Mouse (Mus musculus) kidney, embryonic 14.5 days (tissue): ENCODE measurements at regions not wholly inside any gene's neighbourhood (a gene's known extent, or its start where the extent isn't known, plus 50 kb on each side); places are given as distances from the start of the nearest gene placed in this dataset.
A peak's percentile ranks its signal among the peaks of the same experiment; 100 is the strongest.

Experiments used
- ATAC-seq: fragments of 200-750 bp; cut with Nextera tagmentation; 2 replicates; pipeline ENCODE4 v1.8.0; 2017; ENCODE audit warnings: moderate number of reproducible peaks, mild to moderate bottlenecking, moderate TSS enrichment, moderate library complexity; ENCODE audit not compliant: low FRiP score, low TSS enrichment
- H3K27ac ChIP-seq: fragments of 300-500 bp; sonication (generic); 2 replicates; pipeline ENCODE4 v1.5.1; 2014; ENCODE audit warnings: low read depth, mild to moderate bottlenecking, low read length, moderate library complexity, mixed read lengths
- H3K27me3 ChIP-seq: fragments of 300-500 bp; sonication (generic); 2 replicates; pipeline ENCODE4 v1.6.1; 2014; ENCODE audit warnings: mild to moderate bottlenecking, low read length; ENCODE audit not compliant: control insufficient read depth, insufficient read depth
- H3K36me3 ChIP-seq: fragments of 300-500 bp; sonication (generic); 2 replicates; pipeline ENCODE4 v1.6.1; 2014; ENCODE audit warnings: low read length, mixed read lengths; ENCODE audit not compliant: control insufficient read depth, insufficient read depth
- H3K4me1 ChIP-seq: fragments of 300-500 bp; sonication (generic); 2 replicates; pipeline ENCODE4 v1.6.1; 2014; ENCODE audit warnings: low read length, mixed read lengths; ENCODE audit not compliant: control insufficient read depth, insufficient read depth
- H3K4me2 ChIP-seq: fragments of 300-500 bp; sonication (generic); replicated peaks from 2 replicates; pipeline ENCODE4 v1.6.1; 2014; ENCODE audit warnings: low read depth, mild to moderate bottlenecking, low read length
- H3K4me3 ChIP-seq: fragments of 300-500 bp; sonication (generic); 2 replicates; pipeline ENCODE4 v1.5.1; 2014; ENCODE audit warnings: mild to moderate bottlenecking, low read length
- H3K9ac ChIP-seq: fragments of 300-500 bp; sonication (generic); 2 replicates; pipeline ENCODE4 v1.6.1; 2014; ENCODE audit warnings: low read depth, mild to moderate bottlenecking, low read length, moderate library complexity
- H3K9me3 ChIP-seq: fragments of 300-500 bp; sonication (generic); 2 replicates; pipeline ENCODE4 v1.6.1; 2016; ENCODE audit warnings: low read length; ENCODE audit not compliant: control insufficient read depth
- WGBS: fragments of 180-500 bp; shearing (Covaris S2); extraction: QIAGEN DNeasy Blood & Tissue Kit; methylation state at CpG from one replicate; pipeline ENCODE4 v1.1.7; 2014; 5-methylcytosine and 5-hydroxymethylcytosine counted together

- Histone ChIP-seq H3K4me1 (0 out of 2 replicates have a peak, but pooled peaks cover 5% of the 10 kb centered on the region), H3K4me3 (no peak overlapping the region), H3K9me3 (no peaks in the 10 kb centered on the region), H3K27me3 (no peaks in the 10 kb centered on the region), H3K4me2 (no peak overlapping the region), H3K27ac (0 out of 2 replicates have a peak overlapping the region, but pooled peaks have one; percentile 6), H3K36me3 (no peaks in the 10 kb centered on the region), H3K9ac (no peak overlapping the region)
- ATAC-seq: peak; percentile 69; the same call in 1 of the 2 replicates
Observed at GRCm38 (mm10) chr7:95784523-95784922, 386.5 kb upstream of the Tenm4 start.

DNA sequence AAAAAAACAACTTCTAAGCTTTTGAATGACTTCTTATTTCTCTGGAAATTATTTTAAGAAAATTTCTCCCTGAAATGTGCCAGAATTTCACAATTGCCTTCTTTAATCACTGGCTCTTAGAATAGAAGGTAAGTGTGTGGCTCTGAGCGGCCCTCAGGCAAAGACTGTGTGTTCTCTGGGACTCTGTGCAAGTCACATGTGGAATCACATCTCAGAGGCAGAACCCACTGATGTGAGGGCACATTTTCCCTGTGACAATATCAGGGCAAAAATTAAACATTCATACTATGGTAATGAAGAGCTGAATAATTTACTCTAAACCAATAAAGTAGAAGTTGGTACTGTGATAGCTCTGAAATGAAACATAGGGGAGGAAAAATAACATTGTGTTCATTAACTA is 383.5 kb upstream of the Tenm4 start:
- 95% methylated on average over 1 of the region's 1 CpGs for WGBS
- Histone ChIP-seq H3K4me1 (0 out of 2 replicates have a peak, but pooled peaks cover 5% of the 10 kb centered on the region), H3K9me3 (no peaks in the 10 kb centered on the region), H3K4me2 (no peak overlapping the region), H3K4me3 (no peak overlapping the region), H3K9ac (no peak overlapping the region), H3K27ac (no peak overlapping the region), H3K36me3 (no peaks in the 10 kb centered on the region), H3K27me3 (no peaks in the 10 kb centered on the region)
- no peak for ATAC-seq

DNA sequence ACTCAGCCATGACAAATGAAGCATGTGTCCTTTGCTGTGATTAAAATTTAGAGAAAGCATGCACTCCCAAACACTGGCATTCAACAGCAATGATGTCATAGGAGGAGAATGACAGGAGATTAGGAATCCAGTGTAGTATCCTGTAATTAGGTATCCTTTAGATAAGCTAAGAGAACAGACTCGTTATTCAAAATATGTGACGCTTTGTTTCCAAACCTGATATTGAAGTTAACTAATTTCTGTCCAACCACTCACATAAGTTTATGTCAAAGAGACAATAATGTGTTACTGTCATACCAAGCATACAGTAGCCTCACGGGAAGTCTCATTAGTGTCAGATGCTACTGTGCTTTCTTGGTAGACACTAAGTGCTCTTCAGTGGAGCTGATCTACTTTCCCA is 383.1 kb upstream of the Tenm4 start:
- WGBS: 87% methylated on average over 3 of the region's 3 CpGs
- 0 out of 2 replicates have a peak, but pooled peaks cover 5% of the 10 kb centered on the region for H3K4me1 ChIP-seq
- no peak overlapping the region for H3K4me2 ChIP-seq
- ATAC-seq: no peak
- no peaks in the 10 kb centered on the region for H3K9me3 ChIP-seq
- H3K36me3 ChIP-seq: no peaks in the 10 kb centered on the region
- H3K9ac ChIP-seq: no peak overlapping the region
- no peak overlapping the region for H3K4me3 ChIP-seq
- no peak overlapping the region for H3K27ac ChIP-seq
- no peaks in the 10 kb centered on the region for H3K27me3 ChIP-seq

GRCm38 (mm10) chr7:95789424-95789823 is 381.6 kb upstream of the Tenm4 start:
- H3K36me3 ChIP-seq: no peaks in the 10 kb centered on the region
- WGBS: 38% methylated on average over 5 of the region's 5 CpGs
- no peaks in the 10 kb centered on the region for H3K9me3 ChIP-seq
- H3K27me3 ChIP-seq: no peaks in the 10 kb centered on the region
- peak; percentile 52; the same call in 1 of the 2 replicates for ATAC-seq
- no peak overlapping the region for H3K4me3 ChIP-seq
- H3K4me1 ChIP-seq: 0 out of 2 replicates have a peak, but pooled peaks cover 5% of the 10 kb centered on the region
- no peak overlapping the region for H3K9ac ChIP-seq
- no peak overlapping the region for H3K27ac ChIP-seq
- H3K4me2 ChIP-seq: no peak overlapping the region

- Histone ChIP-seq H3K36me3 (no peaks in the 10 kb centered on the region), H3K9me3 (no peaks in the 10 kb centered on the region), H3K27ac (no peak overlapping the region), H3K4me3 (no peak overlapping the region), H3K9ac (no peak overlapping the region), H3K27me3 (no peaks in the 10 kb centered on the region), H3K4me2 (no peak overlapping the region), H3K4me1 (no peaks in the 10 kb centered on the region)
- 62% methylated on average over 3 of the region's 3 CpGs for WGBS
- no peak for ATAC-seq
Observed at GRCm38 (mm10) chr7:95799022-95799421, 372.0 kb upstream of the Tenm4 start.

- no peak for ATAC-seq
- no peaks in the 10 kb centered on the region for H3K9me3 ChIP-seq
- H3K27me3 ChIP-seq: no peaks in the 10 kb centered on the region
- H3K27ac ChIP-seq: no peak overlapping the region
- WGBS: 23% methylated on average over 3 of the region's 3 CpGs
- H3K36me3 ChIP-seq: no peaks in the 10 kb centered on the region
- no peak overlapping the region for H3K4me2 ChIP-seq
- peaks cover 4% of the 10 kb centered on the region for H3K4me1 ChIP-seq
- no peak overlapping the region for H3K4me3 ChIP-seq
- no peak overlapping the region for H3K9ac ChIP-seq
Observed at GRCm38 (mm10) chr7:95809626-95810025, 361.4 kb upstream of the Tenm4 start.

GRCm38 (mm10) chr7:95810096-95810495 is 360.9 kb upstream of the Tenm4 start:
- no peaks in the 10 kb centered on the region for H3K27me3 ChIP-seq
- H3K27ac ChIP-seq: no peak overlapping the region
- 21% methylated on average over 4 of the region's 4 CpGs for WGBS
- peaks cover 4% of the 10 kb centered on the region for H3K4me1 ChIP-seq
- H3K9ac ChIP-seq: no peak overlapping the region
- H3K36me3 ChIP-seq: no peaks in the 10 kb centered on the region
- no peak overlapping the region for H3K4me2 ChIP-seq
- no peaks in the 10 kb centered on the region for H3K9me3 ChIP-seq
- H3K4me3 ChIP-seq: no peak overlapping the region
- peak; percentile 35; the same call in 1 of the 2 replicates for ATAC-seq

- H3K36me3 ChIP-seq: no peaks in the 10 kb centered on the region
- H3K4me3 ChIP-seq: no peak overlapping the region
- WGBS: 33% methylated on average over 2 of the region's 2 CpGs
- ATAC-seq: 0 out of 2 replicates have a peak, but pooled peaks have one; percentile 46
- no peak overlapping the region for H3K4me2 ChIP-seq
- H3K27ac ChIP-seq: peak overlapping the region; percentile 17; the same call in 1 of the 2 replicates
- H3K9ac ChIP-seq: no peak overlapping the region
- H3K4me1 ChIP-seq: peaks cover under 1% of the 10 kb centered on the region; the same call in 1 of the 2 replicates
- no peaks in the 10 kb centered on the region for H3K27me3 ChIP-seq
- H3K9me3 ChIP-seq: no peaks in the 10 kb centered on the region
Observed at GRCm38 (mm10) chr7:95814865-95815264, 356.2 kb upstream of the Tenm4 start.

DNA sequence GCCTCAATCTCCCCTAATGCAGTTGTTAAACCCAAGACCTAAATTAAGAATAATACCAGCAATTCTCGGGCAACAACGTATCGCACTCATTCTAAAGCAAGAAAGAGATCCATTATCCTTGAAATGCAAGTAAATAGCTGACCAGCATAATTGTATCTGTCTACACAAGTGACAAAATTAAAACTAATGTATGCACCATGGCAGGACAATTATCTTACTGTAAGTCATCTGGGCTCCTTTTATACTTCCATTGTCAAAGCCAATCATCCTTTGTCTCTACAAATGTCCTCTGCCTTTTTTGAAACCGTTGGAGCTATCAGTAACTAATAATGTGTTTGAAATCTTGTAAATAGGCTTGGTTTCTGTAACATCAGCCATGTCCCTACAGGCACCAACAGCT is 347.5 kb upstream of the Tenm4 start:
- no peak for ATAC-seq
- Histone ChIP-seq H3K36me3 (no peaks in the 10 kb centered on the region), H3K4me2 (no peak overlapping the region), H3K4me1 (no peaks in the 10 kb centered on the region), H3K27me3 (no peaks in the 10 kb centered on the region), H3K9ac (no peak overlapping the region), H3K9me3 (no peaks in the 10 kb centered on the region), H3K4me3 (no peak overlapping the region), H3K27ac (no peak overlapping the region)
- 89% methylated on average over 4 of the region's 4 CpGs for WGBS
